Mouse (Mus musculus) intestine, embryonic 14.5 days (tissue): ENCODE results near the gene Mrpl38. TPM values are rescaled to one million over a fixed set of nuclear protein-coding genes. Genes with fewer than 3 reads are reported as not detected.

ENCODE experiments used
- ATAC-seq: fragments of 200-750 bp; cut with Nextera tagmentation; replicated peaks from 2 replicates; pipeline ENCODE4 v1.8.0; 2017; ENCODE audit warnings: low read depth, moderate number of reproducible peaks, moderate TSS enrichment, moderate library complexity; ENCODE audit not compliant: low FRiP score, low TSS enrichment
- DNase-seq: peaks from one replicate; pipeline ENCODE4 v3.0.0-alpha.2; 2018; ENCODE audit warnings: low spot score
- H3K27ac ChIP-seq: fragments of 300-500 bp; sonication (generic); 2 replicates; pipeline ENCODE4 v1.5.1; 2014; ENCODE audit warnings: low read depth, mild to moderate bottlenecking, control low read depth
- H3K27me3 ChIP-seq: fragments of 300-500 bp; sonication (generic); replicated peaks from 2 replicates; pipeline ENCODE4 v1.6.1; 2014; ENCODE audit warnings: low read length, control low read depth; ENCODE audit not compliant: control insufficient read depth, insufficient read depth
- H3K36me3 ChIP-seq: fragments of 300-500 bp; sonication (generic); 2 replicates; pipeline ENCODE4 v1.6.1; 2014; ENCODE audit warnings: low read length, control low read depth; ENCODE audit not compliant: control insufficient read depth, insufficient read depth
- H3K4me1 ChIP-seq: fragments of 300-500 bp; sonication (generic); replicated peaks from 2 replicates; pipeline ENCODE4 v1.6.1; 2014; ENCODE audit warnings: low read length, control low read depth, mixed read lengths; ENCODE audit not compliant: control insufficient read depth, insufficient read depth
- H3K4me2 ChIP-seq: fragments of 300-500 bp; sonication (generic); 2 replicates; pipeline ENCODE4 v1.6.1; 2014; ENCODE audit warnings: low read length
- H3K4me3 ChIP-seq: fragments of 300-500 bp; sonication (generic); 2 replicates; pipeline ENCODE4 v1.5.1; 2014; ENCODE audit warnings: low read depth, low read length, control low read depth, mixed read lengths
- H3K9ac ChIP-seq: fragments of 300-500 bp; sonication (generic); 2 replicates; pipeline ENCODE4 v1.6.1; 2014; ENCODE audit warnings: mild to moderate bottlenecking, low read length
- H3K9me3 ChIP-seq: fragments of 300-500 bp; sonication (generic); 2 replicates; pipeline ENCODE4 v1.6.1; 2016; ENCODE audit warnings: low read length, control low read depth; ENCODE audit not compliant: control insufficient read depth
- WGBS: fragments of 180-500 bp; shearing (Covaris S2); extraction: QIAGEN DNeasy Blood & Tissue Kit; methylation state at CpG from one replicate; pipeline ENCODE4 v1.1.7; 2014; 5-methylcytosine and 5-hydroxymethylcytosine counted together
- polyA plus RNA-seq: library from polyadenylated mRNA; unstranded; fragments of >200 nt; fragmentation: Nextera tagmentation; extraction: Ambion mirVana; gene quantifications from 2 replicates; pipeline ENCODE4 v1.2.1, GENCODE M21; 2014

Mrpl38 gene
- polyA plus RNA-seq, 1 experiment from 2014 or later: 111 TPM

GRCm38 (mm10) chr11:116170003-116170800, 31.5 kb upstream of the Mrpl38 start:
- 81% methylated on average over 5 of the region's 5 CpGs for WGBS
- no peak overlapping the region for H3K4me2 ChIP-seq
- H3K27ac ChIP-seq: no peak overlapping the region
- DNase-seq (no peak), ATAC-seq (no peak)
- H3K36me3 ChIP-seq: peaks cover 40% of the 10 kb centered on the region
- H3K9ac ChIP-seq: no peak overlapping the region
- H3K4me3 ChIP-seq: no peak overlapping the region
- H3K4me1 ChIP-seq: peaks cover 7% of the 10 kb centered on the region; the same call in 1 of the 2 replicates
- H3K27me3 ChIP-seq: no peaks in the 10 kb centered on the region
- no peaks in the 10 kb centered on the region for H3K9me3 ChIP-seq

GRCm38 (mm10) chr11:116169214-116169613, 30.5 kb upstream of the Mrpl38 start:
- H3K9me3 ChIP-seq: no peaks in the 10 kb centered on the region
- ATAC-seq (no peak), DNase-seq (no peak)
- WGBS: 86% methylated on average over 3 of the region's 3 CpGs
- no peak overlapping the region for H3K9ac ChIP-seq
- peaks cover 34% of the 10 kb centered on the region for H3K36me3 ChIP-seq
- no peak overlapping the region for H3K27ac ChIP-seq
- no peaks in the 10 kb centered on the region for H3K27me3 ChIP-seq
- H3K4me1 ChIP-seq: peaks cover 7% of the 10 kb centered on the region; the same call in 1 of the 2 replicates
- H3K4me2 ChIP-seq: no peak overlapping the region
- no peak overlapping the region for H3K4me3 ChIP-seq

GRCm38 (mm10) chr11:116167884-116168439, 29.3 kb upstream of the Mrpl38 start, which contains the start of gene Fbf1:
Fbf1 (minus strand) TSS chr11:116168166.
- Histone ChIP-seq H3K4me3 (peak within 1 kb of the TSS; percentile 57), H3K27ac (peak within 1 kb of the TSS; percentile 90), H3K9me3 (no peaks in the 10 kb centered on the region), H3K9ac (peak within 1 kb of the TSS; percentile 64), H3K36me3 (peaks cover 23% of the 10 kb centered on the region), H3K4me1 (peaks cover 7% of the 10 kb centered on the region; the same call in 1 of the 2 replicates), H3K27me3 (no peaks in the 10 kb centered on the region), H3K4me2 (peak within 1 kb of the TSS; percentile 68)
- DNase-seq: peak; percentile 93
- ATAC-seq: peak; percentile 94
- WGBS: under 1% methylated on average over 40 of the region's 40 CpGs

- H3K4me3 ChIP-seq: peak overlapping the region; percentile 57
- peak overlapping the region; percentile 90 for H3K27ac ChIP-seq
- no peaks in the 10 kb centered on the region for H3K27me3 ChIP-seq
- DNase-seq (peak; percentile 57), ATAC-seq (no peak)
- peak overlapping the region; percentile 68 for H3K4me2 ChIP-seq
- H3K36me3 ChIP-seq: peaks cover 16% of the 10 kb centered on the region
- peak overlapping the region; percentile 64 for H3K9ac ChIP-seq
- peaks cover 7% of the 10 kb centered on the region; the same call in 1 of the 2 replicates for H3K4me1 ChIP-seq
- H3K9me3 ChIP-seq: no peaks in the 10 kb centered on the region
- 7% methylated on average over 6 of the region's 6 CpGs for WGBS
These were observed 28.6 kb upstream of the Mrpl38 start for GRCm38 (mm10) chr11:116167232-116167631.

- Histone ChIP-seq H3K9me3 (no peaks in the 10 kb centered on the region), H3K36me3 (peaks cover 35% of the 10 kb centered on the region), H3K4me2 (no peak overlapping the region), H3K4me3 (no peak overlapping the region), H3K27ac (no peak overlapping the region), H3K27me3 (no peaks in the 10 kb centered on the region), H3K9ac (no peak overlapping the region), H3K4me1 (peaks cover 7% of the 10 kb centered on the region; the same call in 1 of the 2 replicates)
- WGBS: 56% methylated on average over 9 of the region's 9 CpGs
- DNase-seq (no peak), ATAC-seq (no peak)
These were observed 24.3 kb upstream of the Mrpl38 start for GRCm38 (mm10) chr11:116163002-116163401.

GRCm38 (mm10) chr11:116162146-116162545, 23.5 kb upstream of the Mrpl38 start:
- Histone ChIP-seq H3K4me1 (peaks cover 7% of the 10 kb centered on the region; the same call in 1 of the 2 replicates), H3K36me3 (peaks cover 41% of the 10 kb centered on the region), H3K4me2 (no peak overlapping the region), H3K27me3 (no peaks in the 10 kb centered on the region), H3K9ac (no peak overlapping the region), H3K9me3 (no peaks in the 10 kb centered on the region), H3K4me3 (no peak overlapping the region), H3K27ac (no peak overlapping the region)
- DNase-seq: no peak
- no peak for ATAC-seq
- WGBS: 82% methylated on average over 10 of the region's 10 CpGs

GRCm38 (mm10) chr11:116161312-116161711, 22.6 kb upstream of the Mrpl38 start:
- H3K36me3 ChIP-seq: peaks cover 48% of the 10 kb centered on the region
- H3K9me3 ChIP-seq: no peaks in the 10 kb centered on the region
- DNase-seq (no peak), ATAC-seq (no peak)
- H3K4me3 ChIP-seq: no peak overlapping the region
- H3K27ac ChIP-seq: no peak overlapping the region
- 43% methylated on average over 12 of the region's 12 CpGs for WGBS
- H3K27me3 ChIP-seq: no peaks in the 10 kb centered on the region
- no peak overlapping the region for H3K9ac ChIP-seq
- H3K4me1 ChIP-seq: 0 out of 2 replicates have a peak, but pooled peaks cover under 1% of the 10 kb centered on the region
- no peak overlapping the region for H3K4me2 ChIP-seq

- Histone ChIP-seq H3K4me2 (no peak overlapping the region), H3K36me3 (peaks cover 86% of the 10 kb centered on the region), H3K27me3 (no peaks in the 10 kb centered on the region), H3K4me3 (no peak overlapping the region), H3K4me1 (no peaks in the 10 kb centered on the region), H3K27ac (no peak overlapping the region), H3K9me3 (no peaks in the 10 kb centered on the region), H3K9ac (no peak overlapping the region)
- ATAC-seq: no peak
- DNase-seq: no peak
- WGBS: 94% methylated on average over 2 of the region's 2 CpGs
These were observed 12.3 kb upstream of the Mrpl38 start for GRCm38 (mm10) chr11:116150960-116151359.
